Mouse (Mus musculus): ENCODE results near the gene Sipa1l1. TPM values are rescaled to one million over a fixed set of nuclear protein-coding genes. Genes with fewer than 3 reads are reported as not detected.
A peak's percentile ranks its signal among the peaks of the same experiment; 100 is the strongest.

The Sipa1l1 gene
- polyA plus RNA-seq, 1 experiment from 2014 or later, result 25.9 TPM

GRCm38 (mm10) chr12:82247371-82248258 is 78.5 kb downstream of the Sipa1l1 start:
- WGBS, result 78% methylated on average over 14 of the region's 14 CpGs
- no peak overlapping the region for H3K27ac ChIP-seq (ENCODE audit: low read length)

GRCm38 (mm10) chr12:82248501-82248900 is 79.4 kb downstream of the Sipa1l1 start:
- ATAC-seq (ENCODE audit: low read depth), result no peak

More at GRCm38 (mm10) chr12:82247371-82248258, 78.5 kb downstream of the Sipa1l1 start:
- H3K4me1 ChIP-seq (replicated peaks; ENCODE audit: control insufficient read depth, insufficient read depth, low read length), result peaks cover 9% of the 10 kb centered on the region; the same call in 1 of the 2 replicates
- H3K36me3 ChIP-seq (ENCODE audit: control insufficient read depth, insufficient read depth, low read length), result no peaks in the 10 kb centered on the region
- ATAC-seq (ENCODE audit: low read depth), result no peak
- no peak overlapping the region for H3K4me3 ChIP-seq (ENCODE audit: low read length)
- H3K9ac ChIP-seq (ENCODE audit: low read length), result no peak overlapping the region
- H3K9me3 ChIP-seq (ENCODE audit: control insufficient read depth, low read length), result no peaks in the 10 kb centered on the region
- H3K4me2 ChIP-seq (ENCODE audit: low read depth, low read length), result no peak overlapping the region
- H3K27me3 ChIP-seq (ENCODE audit: control insufficient read depth, insufficient read depth, low read depth, low read length), result no peaks in the 10 kb centered on the region

GRCm38 (mm10) chr12:82251328-82251727 is 82.2 kb downstream of the Sipa1l1 start:
- H3K27ac ChIP-seq (ENCODE audit: low read length), result no peak overlapping the region
- no peaks in the 10 kb centered on the region for H3K9me3 ChIP-seq (ENCODE audit: control insufficient read depth, low read length)
- 79% methylated on average over 2 of the region's 2 CpGs for WGBS
- no peak overlapping the region for H3K9ac ChIP-seq (ENCODE audit: low read length)
- H3K4me3 ChIP-seq (ENCODE audit: low read length), result no peak overlapping the region
- H3K4me1 ChIP-seq (replicated peaks; ENCODE audit: control insufficient read depth, insufficient read depth, low read length), result peaks cover 8% of the 10 kb centered on the region; the same call in 1 of the 2 replicates
- no peak for ATAC-seq (ENCODE audit: low read depth)
- H3K4me2 ChIP-seq (ENCODE audit: low read depth, low read length), result no peak overlapping the region
- no peaks in the 10 kb centered on the region for H3K36me3 ChIP-seq (ENCODE audit: control insufficient read depth, insufficient read depth, low read length)
- no peaks in the 10 kb centered on the region for H3K27me3 ChIP-seq (ENCODE audit: control insufficient read depth, insufficient read depth, low read depth, low read length)

More at GRCm38 (mm10) chr12:82248501-82248900, 79.4 kb downstream of the Sipa1l1 start:
- H3K27ac ChIP-seq (ENCODE audit: low read length), result no peak overlapping the region
- no peak overlapping the region for H3K4me2 ChIP-seq (ENCODE audit: low read depth, low read length)
- no peaks in the 10 kb centered on the region for H3K36me3 ChIP-seq (ENCODE audit: control insufficient read depth, insufficient read depth, low read length)
- 81% methylated on average over 3 of the region's 3 CpGs for WGBS
- H3K4me3 ChIP-seq (ENCODE audit: low read length), result no peak overlapping the region
- H3K9me3 ChIP-seq (ENCODE audit: control insufficient read depth, low read length), result no peaks in the 10 kb centered on the region
- no peaks in the 10 kb centered on the region for H3K27me3 ChIP-seq (ENCODE audit: control insufficient read depth, insufficient read depth, low read depth, low read length)
- H3K4me1 ChIP-seq (replicated peaks; ENCODE audit: control insufficient read depth, insufficient read depth, low read length), result peaks cover 9% of the 10 kb centered on the region; the same call in 1 of the 2 replicates
- H3K9ac ChIP-seq (ENCODE audit: low read length), result no peak overlapping the region

- Histone ChIP-seq H3K4me3 (ENCODE audit: low read length) (no peak overlapping the region), H3K27me3 (ENCODE audit: control insufficient read depth, insufficient read depth, low read depth, low read length) (no peaks in the 10 kb centered on the region), H3K4me1 (replicated peaks; ENCODE audit: control insufficient read depth, insufficient read depth, low read length) (peaks cover 6% of the 10 kb centered on the region), H3K4me2 (ENCODE audit: low read depth, low read length) (no peak overlapping the region), H3K9ac (ENCODE audit: low read length) (no peak overlapping the region), H3K27ac (ENCODE audit: low read length) (no peak overlapping the region), H3K36me3 (ENCODE audit: control insufficient read depth, insufficient read depth, low read length) (no peaks in the 10 kb centered on the region), H3K9me3 (ENCODE audit: control insufficient read depth, low read length) (no peaks in the 10 kb centered on the region)
- WGBS, result 42% methylated on average over 5 of the region's 5 CpGs
- ATAC-seq (ENCODE audit: low read depth), result 0 out of 2 replicates have a peak, but pooled peaks have one; percentile 43
Observed at GRCm38 (mm10) chr12:82254076-82254475, 85.0 kb downstream of the Sipa1l1 start.

- no peak overlapping the region for H3K4me2 ChIP-seq (ENCODE audit: low read depth, low read length)
- H3K9ac ChIP-seq (ENCODE audit: low read length), result no peak overlapping the region
- no peak for ATAC-seq (ENCODE audit: low read depth)
- H3K27me3 ChIP-seq (ENCODE audit: control insufficient read depth, insufficient read depth, low read depth, low read length), result no peaks in the 10 kb centered on the region
- no peak overlapping the region for H3K27ac ChIP-seq (ENCODE audit: low read length)
- no peaks in the 10 kb centered on the region for H3K36me3 ChIP-seq (ENCODE audit: control insufficient read depth, insufficient read depth, low read length)
- WGBS, result 64% methylated on average over 5 of the region's 5 CpGs
- H3K4me1 ChIP-seq (replicated peaks; ENCODE audit: control insufficient read depth, insufficient read depth, low read length), result peaks cover 6% of the 10 kb centered on the region
- no peaks in the 10 kb centered on the region for H3K9me3 ChIP-seq (ENCODE audit: control insufficient read depth, low read length)
- no peak overlapping the region for H3K4me3 ChIP-seq (ENCODE audit: low read length)
Observed at GRCm38 (mm10) chr12:82256012-82256411, 86.9 kb downstream of the Sipa1l1 start.

GRCm38 (mm10) chr12:82256921-82257500 is 87.9 kb downstream of the Sipa1l1 start:
- Histone ChIP-seq H3K4me3 (ENCODE audit: low read length) (no peak overlapping the region), H3K36me3 (ENCODE audit: control insufficient read depth, insufficient read depth, low read length) (no peaks in the 10 kb centered on the region), H3K9ac (ENCODE audit: low read length) (no peak overlapping the region), H3K27ac (ENCODE audit: low read length) (no peak overlapping the region), H3K9me3 (ENCODE audit: control insufficient read depth, low read length) (no peaks in the 10 kb centered on the region), H3K4me1 (replicated peaks; ENCODE audit: control insufficient read depth, insufficient read depth, low read length) (peaks cover 6% of the 10 kb centered on the region), H3K27me3 (ENCODE audit: control insufficient read depth, insufficient read depth, low read depth, low read length) (no peaks in the 10 kb centered on the region), H3K4me2 (ENCODE audit: low read depth, low read length) (no peak overlapping the region)
- 82% methylated on average over 6 of the region's 6 CpGs for WGBS
- ATAC-seq (ENCODE audit: low read depth), result no peak

- ATAC-seq (ENCODE audit: low read depth), result no peak
- no peak overlapping the region for H3K27ac ChIP-seq (ENCODE audit: low read length)
- H3K4me3 ChIP-seq (ENCODE audit: low read length), result no peak overlapping the region
- H3K27me3 ChIP-seq (ENCODE audit: control insufficient read depth, insufficient read depth, low read depth, low read length), result no peaks in the 10 kb centered on the region
- H3K4me2 ChIP-seq (ENCODE audit: low read depth, low read length), result no peak overlapping the region
- 76% methylated on average over 6 of the region's 6 CpGs for WGBS
- no peaks in the 10 kb centered on the region for H3K9me3 ChIP-seq (ENCODE audit: control insufficient read depth, low read length)
- peaks cover 6% of the 10 kb centered on the region for H3K4me1 ChIP-seq (replicated peaks; ENCODE audit: control insufficient read depth, insufficient read depth, low read length)
- H3K9ac ChIP-seq (ENCODE audit: low read length), result no peak overlapping the region
- no peaks in the 10 kb centered on the region for H3K36me3 ChIP-seq (ENCODE audit: control insufficient read depth, insufficient read depth, low read length)
Observed at GRCm38 (mm10) chr12:82257994-82258785, 89.1 kb downstream of the Sipa1l1 start.

GRCm38 (mm10) chr12:82263443-82263842 is 94.3 kb downstream of the Sipa1l1 start:
- no peak overlapping the region for H3K4me2 ChIP-seq (ENCODE audit: low read depth, low read length)
- no peaks in the 10 kb centered on the region for H3K9me3 ChIP-seq (ENCODE audit: control insufficient read depth, low read length)
- no peaks in the 10 kb centered on the region for H3K36me3 ChIP-seq (ENCODE audit: control insufficient read depth, insufficient read depth, low read length)
- no peaks in the 10 kb centered on the region for H3K27me3 ChIP-seq (ENCODE audit: control insufficient read depth, insufficient read depth, low read depth, low read length)
- H3K4me3 ChIP-seq (ENCODE audit: low read length), result no peak overlapping the region
- no peak overlapping the region for H3K9ac ChIP-seq (ENCODE audit: low read length)
- H3K4me1 ChIP-seq (replicated peaks; ENCODE audit: control insufficient read depth, insufficient read depth, low read length), result no peaks in the 10 kb centered on the region
- 92% methylated on average over 7 of the region's 7 CpGs for WGBS
- no peak for ATAC-seq (ENCODE audit: low read depth)
- no peak overlapping the region for H3K27ac ChIP-seq (ENCODE audit: low read length)

Data from lung, embryonic 16.5 days (tissue).